Mouse (Mus musculus): ENCODE data around the gene Cpne1. TPM values are rescaled to one million over a fixed set of nuclear protein-coding genes. Genes with fewer than 3 reads are reported as not detected.
A peak's percentile ranks its signal among the peaks of the same experiment; 100 is the strongest.

The Cpne1 gene
- 10 to 100 TPM; 26.3 to 33.0 TPM for total RNA-seq (2021)
- long read RNA-seq, experiment 1, transcript Cpne1-202 (16 exons, 3,441 nt) = major isoform, 12 of 28 reads
- long read RNA-seq, experiment 1, partial matches to known transcripts = 5 of 28 reads
- long read RNA-seq, experiment 1, other reads (novel, unspliced or antisense) = 7 of 28 reads
- long read RNA-seq, experiment 2, transcript Cpne1-202 (16 exons, 3,441 nt) = major isoform, 9 of 22 reads
- long read RNA-seq, experiment 2, partial matches to known transcripts = 3 of 22 reads
- long read RNA-seq, experiment 2, other reads (novel, unspliced or antisense) = 7 of 22 reads

DNA sequence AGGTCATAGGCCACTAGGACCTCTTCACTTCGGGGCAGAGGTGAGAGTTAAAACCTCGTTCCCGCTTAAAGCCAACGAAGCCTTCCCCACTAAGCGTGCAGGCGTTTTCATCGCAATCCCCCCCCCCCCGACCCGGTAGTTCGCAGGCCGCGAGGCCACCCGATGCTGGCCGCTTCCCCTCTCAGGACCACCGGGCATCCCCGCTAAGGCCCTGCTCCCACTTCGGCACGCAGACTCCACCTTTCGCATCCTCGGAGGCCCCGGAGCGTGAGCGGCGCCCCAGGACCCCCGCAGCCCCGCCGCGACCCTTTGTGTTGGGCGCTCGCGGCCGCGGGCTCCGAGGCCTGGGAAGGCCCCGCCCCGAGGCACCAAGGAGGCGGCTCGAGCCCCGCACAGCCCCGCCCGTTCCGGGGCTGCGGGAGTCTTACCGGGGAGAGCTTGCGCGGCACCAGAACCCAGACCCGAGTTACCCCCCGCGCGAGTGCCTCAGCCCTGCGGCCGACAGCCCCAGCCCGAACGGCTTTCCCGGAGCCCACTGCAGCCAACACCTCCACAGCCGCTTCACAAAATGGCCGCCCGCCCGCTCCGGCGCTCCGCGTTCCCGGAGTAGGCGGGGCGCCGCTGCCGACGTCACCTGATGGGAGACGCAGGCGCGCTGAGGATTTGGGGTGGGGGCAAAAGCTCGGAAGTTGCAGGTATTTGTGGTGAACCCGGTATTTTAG is at the start of gene Cpne1, which contains the start of gene Rbm12:
Cpne1 (minus strand) TSS at position 608 of the 722 bp plus-strand sequence.
Rbm12 (minus strand) TSS at position 621 of the 722 bp plus-strand sequence.
- Histone ChIP-seq H3K27ac (peak within 1 kb of the TSS; percentile 97), H3K4me3 (peak within 1 kb of the TSS; percentile 97)
- DNase-seq (ENCODE audit: extremely low spot score in 1 of 2, low spot score in 2 of 2) = peak; percentile 90 to 94
- no peak for TF ChIP-seq CTCF (IDR thresholded peaks at IDR 0.05)
- intact Hi-C loops (cut with DNase I) = loop anchor here (2.0 kb wide), 1 partner anchor 47 kb away; the partner anchor contains the start of gene Spag4

DNA sequence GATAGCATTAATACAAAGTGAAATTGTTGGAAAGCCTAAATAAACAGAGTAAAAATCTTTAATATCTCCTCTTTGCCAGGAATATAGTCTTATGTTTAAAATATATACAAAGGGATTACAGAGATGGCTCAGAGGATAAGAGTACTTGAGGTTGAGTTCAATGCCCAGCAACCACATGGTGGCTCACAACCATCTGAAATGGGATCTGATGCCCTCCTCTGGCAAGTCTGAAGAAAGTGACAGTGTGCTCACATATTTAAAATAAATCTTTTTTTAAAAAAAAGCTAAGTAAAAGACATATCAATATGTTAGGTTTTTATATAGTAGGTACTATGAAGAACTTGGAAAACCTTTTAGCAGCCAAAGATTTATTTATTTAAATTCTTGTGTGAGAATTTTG is 39.8 kb upstream of the Cpne1 start:
- H3K27ac ChIP-seq = no peak overlapping the region
- no peak for DNase-seq (ENCODE audit: extremely low spot score in 1 of 2, low spot score in 2 of 2)
- H3K4me3 ChIP-seq = no peak overlapping the region
- intact Hi-C loops (cut with DNase I) = no loop called here
- peak; percentile 37 for TF ChIP-seq CTCF (IDR thresholded peaks at IDR 0.05)

DNA sequence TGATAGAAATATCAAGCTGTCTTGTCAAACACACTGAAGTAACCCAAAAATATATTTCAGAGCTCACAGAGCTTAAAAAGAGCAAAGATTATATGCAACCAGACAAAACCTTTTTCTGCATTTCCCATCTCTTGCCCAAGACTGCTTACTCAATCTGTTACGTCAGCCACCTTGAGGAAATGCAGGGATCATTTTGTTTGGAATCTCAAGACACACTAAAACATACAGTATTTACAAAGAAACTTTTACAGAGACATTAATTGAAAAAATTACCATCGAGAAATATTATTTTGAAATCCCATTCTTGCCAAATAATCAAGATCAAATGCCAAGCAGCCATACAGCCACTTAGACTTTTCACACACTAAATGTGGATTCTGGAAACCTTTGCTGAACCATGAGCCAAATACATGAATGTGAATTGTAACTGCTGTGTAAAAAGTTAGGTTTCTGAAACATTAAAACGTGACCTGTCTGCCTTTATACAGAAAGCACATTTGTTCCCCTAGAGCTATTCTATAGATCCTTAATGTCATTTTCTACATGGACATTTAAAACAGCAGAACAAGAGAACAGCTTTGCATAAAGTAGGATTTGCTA is 35.7 kb upstream of the Cpne1 start:
- intact Hi-C loops (cut with DNase I) = no loop called here
- H3K4me3 ChIP-seq = no peak overlapping the region
- no peak for DNase-seq (ENCODE audit: extremely low spot score in 1 of 2, low spot score in 2 of 2)
- no peak overlapping the region for H3K27ac ChIP-seq
- TF ChIP-seq CTCF (IDR thresholded peaks at IDR 0.05) = no peak

DNA sequence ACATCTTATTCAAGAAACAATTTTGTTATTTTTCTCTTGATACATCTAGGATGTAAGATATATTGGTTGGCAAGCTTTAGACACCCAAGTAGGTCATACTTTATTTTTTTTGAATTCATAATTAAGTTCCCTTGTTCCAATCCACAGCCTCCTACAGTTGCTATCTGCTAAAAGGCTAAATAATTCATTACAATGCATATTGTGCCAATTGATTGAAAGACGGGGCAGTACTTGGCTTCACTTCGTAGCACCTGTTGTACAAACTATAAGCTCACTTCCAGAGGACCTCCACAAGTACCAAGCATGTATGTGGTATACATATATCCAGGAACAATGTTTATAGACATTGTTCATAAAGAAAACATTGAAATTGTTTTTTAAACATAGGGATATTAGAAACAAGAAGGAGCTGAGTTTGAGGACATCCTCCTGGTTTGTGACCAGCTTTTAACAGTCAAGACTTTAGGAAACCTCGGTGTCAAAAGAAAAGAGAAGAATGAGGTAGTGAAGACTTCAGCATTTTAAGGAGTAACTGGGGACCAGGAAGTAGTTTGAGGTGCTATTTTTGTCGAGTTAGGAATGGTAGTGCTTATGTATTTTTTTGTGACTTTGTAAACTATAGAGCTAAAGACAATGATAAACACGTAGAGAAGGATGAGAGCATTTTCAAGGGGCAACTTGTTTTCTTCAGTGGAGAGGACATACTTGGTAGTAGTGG is 34.7 kb upstream of the Cpne1 start:
- intact Hi-C loops (cut with DNase I) = no loop called here

DNA sequence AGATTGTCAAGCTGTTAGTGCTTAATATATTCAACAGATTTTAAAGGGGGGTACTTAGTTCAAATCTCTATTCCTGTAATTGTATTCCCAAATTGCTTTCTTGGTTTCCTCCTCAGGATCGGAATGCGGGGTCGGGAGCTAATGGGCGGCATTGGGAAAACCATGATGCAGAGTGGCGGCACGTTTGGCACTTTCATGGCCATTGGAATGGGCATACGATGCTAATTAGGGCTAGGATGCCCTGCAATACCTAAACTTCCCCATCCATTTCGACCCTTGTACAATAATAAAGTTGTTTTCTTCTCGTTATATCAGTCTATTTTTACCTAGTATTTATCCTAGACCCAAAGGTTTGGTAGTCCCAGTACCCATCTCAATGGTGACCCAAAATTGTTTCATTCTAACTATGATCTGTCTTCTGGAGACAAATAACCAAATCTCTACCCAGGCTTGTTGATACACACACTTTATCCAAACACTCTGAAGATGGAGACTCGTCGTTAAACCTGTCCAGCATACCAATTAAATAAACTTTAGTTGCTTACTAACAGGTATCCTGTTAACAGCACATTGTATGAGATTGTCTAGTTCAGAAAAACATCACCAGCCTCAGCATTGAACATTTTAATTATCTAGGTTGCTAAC is 33.8 kb upstream of the Cpne1 start:
- no peak overlapping the region for H3K27ac ChIP-seq
- TF ChIP-seq CTCF (IDR thresholded peaks at IDR 0.05) = no peak
- intact Hi-C loops (cut with DNase I) = no loop called here
- H3K4me3 ChIP-seq = no peak overlapping the region
- no peak for DNase-seq (ENCODE audit: extremely low spot score in 1 of 2, low spot score in 2 of 2)

More for the DNA sequence above, 34.7 kb upstream of the Cpne1 start:
- TF ChIP-seq CTCF (IDR thresholded peaks at IDR 0.05) = no peak
- no peak for DNase-seq (ENCODE audit: extremely low spot score in 1 of 2, low spot score in 2 of 2)
- H3K27ac ChIP-seq = no peak overlapping the region
- no peak overlapping the region for H3K4me3 ChIP-seq

DNA sequence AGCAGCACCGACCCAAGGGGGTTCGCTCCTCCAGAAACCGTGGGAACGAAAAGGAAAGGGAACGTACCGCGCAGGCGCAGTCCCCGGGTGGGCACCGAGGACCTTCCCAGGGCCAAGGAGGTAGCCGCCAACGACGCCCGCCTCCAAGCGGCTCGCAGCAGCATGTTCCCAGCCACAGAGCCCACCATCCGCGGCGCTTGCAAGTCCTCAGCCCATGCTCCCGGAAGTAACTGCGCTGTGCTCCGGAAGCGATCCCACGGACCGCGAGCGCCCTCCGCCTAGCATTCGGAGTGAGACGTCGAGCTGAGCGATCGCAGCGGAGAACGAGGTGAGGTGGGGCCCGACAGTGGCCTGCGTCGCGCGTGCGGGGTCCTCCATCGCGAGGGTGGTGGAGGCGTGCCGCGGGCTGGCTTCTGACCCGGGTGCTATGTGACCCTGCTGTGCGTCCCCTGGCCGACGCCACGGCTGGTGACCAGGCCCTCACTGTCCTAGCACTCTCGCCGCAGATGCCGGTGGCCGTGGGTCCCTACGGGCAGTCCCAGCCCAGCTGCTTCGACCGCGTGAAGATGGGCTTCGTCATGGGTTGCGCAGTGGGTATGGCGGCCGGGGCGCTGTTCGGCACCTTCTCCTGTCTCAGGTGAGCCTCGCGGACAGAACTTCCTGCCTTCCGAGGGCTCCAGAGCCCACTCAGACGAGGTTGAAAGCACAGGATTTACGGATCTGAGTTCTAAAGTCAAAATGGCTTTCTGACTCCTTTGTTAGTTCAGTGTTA is 32.4 kb upstream of the Cpne1 start, which contains the start of the genes Romo1 and Nfs1:
Romo1 (plus strand) TSS at position 87 of the 772 bp plus-strand sequence.
Nfs1 (minus strand) TSS at position 234 of the 772 bp plus-strand sequence.
- H3K27ac ChIP-seq = peak within 1 kb of the TSS; percentile 94
- peak within 1 kb of the TSS; percentile 79 for H3K4me3 ChIP-seq
- peak; percentile 93 to 95 for DNase-seq (ENCODE audit: extremely low spot score in 1 of 2, low spot score in 2 of 2)
- peak; percentile 38 for TF ChIP-seq CTCF (IDR thresholded peaks at IDR 0.05)
- intact Hi-C loops (cut with DNase I) = loop anchor here (5.0 kb wide), 2 partner anchors 33 to 182 kb away; no protein-coding TSS in a partner anchor

DNA sequence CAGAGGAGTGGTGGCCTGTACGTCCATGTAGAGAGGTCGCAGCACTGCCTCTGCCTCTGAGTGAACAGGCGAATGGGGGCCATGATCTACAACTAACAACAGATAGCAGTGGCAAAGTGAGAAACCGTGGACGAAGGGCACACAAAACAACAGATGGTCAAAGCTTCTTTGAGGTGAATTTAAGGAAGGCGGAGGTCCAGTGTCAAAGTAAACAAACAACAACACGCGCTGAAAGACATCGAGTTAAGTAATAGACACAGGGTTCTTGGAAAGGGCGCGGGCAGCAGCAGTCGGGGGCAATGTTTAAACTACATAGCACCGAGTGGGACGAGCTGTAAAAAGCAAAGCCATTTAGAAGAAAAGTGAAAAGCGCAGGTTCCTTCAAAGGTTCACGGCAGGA is 31.6 kb upstream of the Cpne1 start:
- no peak for TF ChIP-seq CTCF (IDR thresholded peaks at IDR 0.05)
- intact Hi-C loops (cut with DNase I) = loop anchor here (5.0 kb wide), 2 partner anchors 34 to 181 kb away; no protein-coding TSS in a partner anchor
- peak overlapping the region; percentile 79 for H3K4me3 ChIP-seq
- H3K27ac ChIP-seq = peak overlapping the region; percentile 94
- no peak for DNase-seq (ENCODE audit: extremely low spot score in 1 of 2, low spot score in 2 of 2)

DNA sequence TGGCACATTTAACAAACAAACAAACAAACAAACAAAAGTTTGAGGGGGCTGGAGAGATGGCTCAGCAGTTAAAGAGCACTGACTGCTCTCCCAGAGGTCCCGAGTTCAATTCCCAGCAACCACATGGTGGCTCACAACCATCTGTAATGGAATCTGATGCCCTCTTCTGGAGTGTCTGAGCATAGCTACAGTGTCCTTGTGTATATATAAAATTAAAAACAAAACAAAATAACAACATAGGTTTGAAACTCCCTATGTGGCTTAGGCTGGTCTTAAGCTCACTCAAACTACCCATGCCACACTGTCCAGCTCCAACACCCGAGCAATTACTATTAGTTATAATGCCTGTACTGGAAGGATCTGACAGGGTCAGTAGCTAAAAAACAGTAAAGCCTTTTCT is 31.1 kb upstream of the Cpne1 start:
- DNase-seq (ENCODE audit: extremely low spot score in 1 of 2, low spot score in 2 of 2) = no peak
- intact Hi-C loops (cut with DNase I) = loop anchor here (5.0 kb wide), 2 partner anchors 34 to 181 kb away; no protein-coding TSS in a partner anchor
- H3K27ac ChIP-seq = no peak overlapping the region

DNA sequence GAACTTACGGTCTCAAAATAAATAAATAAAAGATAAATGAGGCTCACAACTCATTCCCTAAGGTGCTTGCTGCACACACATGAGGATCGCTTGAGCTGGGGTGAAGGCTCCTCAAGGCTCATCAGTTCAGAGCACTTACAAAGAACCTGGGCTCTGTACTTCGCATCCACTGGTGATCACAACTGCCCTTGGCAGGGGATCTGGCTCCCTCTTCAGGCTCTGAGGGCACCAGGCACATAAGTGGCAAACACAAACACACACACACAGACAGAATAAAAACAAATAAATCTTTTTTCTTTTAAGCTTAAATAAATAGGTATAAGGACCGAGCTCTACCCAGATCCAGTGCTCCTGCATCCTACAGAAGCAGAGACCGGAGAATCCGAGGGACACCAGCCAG is 23.9 kb upstream of the Cpne1 start:
- H3K4me3 ChIP-seq = no peak overlapping the region
- intact Hi-C loops (cut with DNase I) = no loop called here
- no peak overlapping the region for H3K27ac ChIP-seq
- DNase-seq (ENCODE audit: extremely low spot score in 1 of 2, low spot score in 2 of 2) = no peak
- TF ChIP-seq CTCF (IDR thresholded peaks at IDR 0.05) = peak; percentile 3; the same call in 1 of the 2 replicates

More for the DNA sequence above, 31.1 kb upstream of the Cpne1 start:
- TF ChIP-seq CTCF (IDR thresholded peaks at IDR 0.05) = peak; percentile 23
- peak overlapping the region; percentile 79 for H3K4me3 ChIP-seq

DNA sequence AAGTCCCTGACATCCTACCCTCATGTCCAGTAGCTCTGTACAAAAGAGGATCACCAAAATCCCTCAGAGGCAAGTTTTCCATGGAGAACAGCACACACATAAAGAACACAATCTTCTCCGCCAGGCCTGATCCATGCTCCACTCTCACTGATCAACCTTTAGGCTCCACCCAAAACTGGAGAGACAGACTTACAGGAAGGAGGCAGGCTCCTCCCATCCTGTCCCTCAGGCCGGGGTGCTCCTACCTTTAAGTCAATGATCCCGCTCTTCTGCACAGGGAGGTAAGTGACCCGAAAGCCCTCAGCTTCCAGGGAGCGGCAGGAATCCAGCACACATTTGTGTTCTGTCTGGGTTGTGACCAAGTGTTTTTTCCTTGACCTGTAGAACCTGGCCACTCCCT is 22.4 kb upstream of the Cpne1 start:
- no peak overlapping the region for H3K4me3 ChIP-seq
- no peak overlapping the region for H3K27ac ChIP-seq
- intact Hi-C loops (cut with DNase I) = no loop called here
- no peak for DNase-seq (ENCODE audit: extremely low spot score in 1 of 2, low spot score in 2 of 2)
- TF ChIP-seq CTCF (IDR thresholded peaks at IDR 0.05) = no peak
